Mouse (Mus musculus) CH12.LX (cell line): Measurements from ENCODE around the gene Gna14. TPM values are rescaled to one million over a fixed set of nuclear protein-coding genes. Genes with fewer than 3 reads are reported as not detected.

ENCODE experiments used
- DNase-seq: peaks from one replicate; pipeline ENCODE4 v3.0.0-alpha.2; 2013; ENCODE audit errors: extremely low read depth
- H3K27ac ChIP-seq: 2 replicates; pipeline ENCODE4 v1.5.1; 2012; ENCODE audit warnings: low read depth, mild to moderate bottlenecking, control low read depth, moderate library complexity; ENCODE audit not compliant: insufficient read depth
- H3K27me3 ChIP-seq: replicated peaks from 2 replicates; pipeline ENCODE3; 2012; ENCODE audit warnings: inconsistent platforms
- H3K36me3 ChIP-seq, 2 experiments: replicated peaks in 1 of 2; 2 replicates each; pipeline versions ENCODE3 to v1.6.1; 2012; ENCODE audit warnings: inconsistent platforms in 1 of 2, low read length in 1 of 2, mild to moderate bottlenecking in 1 of 2, mixed read lengths in 1 of 2, moderate library complexity in 1 of 2; ENCODE audit not compliant: control insufficient read depth in 1 of 2, insufficient read depth in 1 of 2
- H3K4me1 ChIP-seq, 2 experiments: 2 replicates each; pipeline ENCODE4 v1.6.1; 2012; ENCODE audit warnings: inconsistent platforms in 1 of 2, moderate library complexity in 1 of 2; ENCODE audit not compliant: insufficient read depth in 2 of 2, control insufficient read depth in 1 of 2
- H3K4me2 ChIP-seq: 2 replicates; pipeline ENCODE4 v1.6.1; 2012; ENCODE audit warnings: low read depth, mild to moderate bottlenecking, control low read depth; ENCODE audit not compliant: poor library complexity, insufficient read depth, severe bottlenecking
- H3K4me3 ChIP-seq, 3 experiments: fragments of 150-350 bp in 1 of 3; sonication (generic) in 1 of 3; replicated peaks in 1 of 3; 2 replicates each; pipeline versions ENCODE3 to v1.5.1; 2011 to 2012; ENCODE audit warnings: low read depth in 2 of 3, low read length in 2 of 3, mild to moderate bottlenecking in 2 of 3, moderate library complexity in 2 of 3, control low read depth in 1 of 3, improper control_type of control experiment in 1 of 3, inconsistent platforms in 1 of 3, mixed read lengths in 1 of 3; ENCODE audit not compliant: poor library complexity in 1 of 3
- H3K79me2 ChIP-seq: replicated peaks from 2 replicates; pipeline ENCODE4 v1.6.1; 2012; ENCODE audit warnings: mild to moderate bottlenecking, moderate library complexity; ENCODE audit not compliant: control insufficient read depth, poor library complexity, insufficient read depth, severe bottlenecking; ENCODE audit errors: extremely low read depth
- H3K9ac ChIP-seq: 2 replicates; pipeline ENCODE4 v1.6.1; 2012; ENCODE audit warnings: low read depth, mild to moderate bottlenecking, control low read depth, moderate library complexity; ENCODE audit not compliant: insufficient read depth
- H3K9me3 ChIP-seq: replicated peaks from 2 replicates; pipeline ENCODE3; 2012; ENCODE audit warnings: low read length, inconsistent platforms, mixed read lengths
- CHD1 ChIP-seq: IDR thresholded peaks from 2 replicates; pipeline ENCODE4 v1.6.1; 2012; ENCODE audit warnings: low read depth, low read length, improper control_type of control experiment, inconsistent platforms
- CHD2 ChIP-seq: IDR thresholded peaks from 2 replicates; pipeline ENCODE4 v1.6.1; 2011; ENCODE audit warnings: low read length, improper control_type of control experiment
- E2F4 ChIP-seq: IDR thresholded peaks from 2 replicates; pipeline ENCODE4 v1.6.1; 2011; ENCODE audit warnings: low read depth, low read length, improper control_type of control experiment; ENCODE audit not compliant: insufficient replicate concordance
- ELF1 ChIP-seq: IDR thresholded peaks from 2 replicates; pipeline ENCODE4 v1.6.1; 2014; ENCODE audit warnings: low read depth, mild to moderate bottlenecking, inconsistent platforms, low read length, improper control_type of control experiment
- EP300 ChIP-seq: IDR thresholded peaks from 2 replicates; pipeline ENCODE4 v1.6.1; 2011; ENCODE audit warnings: low read length, improper control_type of control experiment
- GABPA ChIP-seq: IDR thresholded peaks from 2 replicates; pipeline ENCODE4 v1.6.1; 2012; ENCODE audit warnings: low read depth, low read length, improper control_type of control experiment, inconsistent platforms; ENCODE audit not compliant: insufficient replicate concordance
- KAT2A ChIP-seq: IDR thresholded peaks from 2 replicates; pipeline ENCODE4 v1.6.1; 2012; ENCODE audit warnings: low read length, improper control_type of control experiment, inconsistent platforms; ENCODE audit not compliant: insufficient replicate concordance
- MAFK ChIP-seq: IDR thresholded peaks from 2 replicates; pipeline ENCODE4 v1.6.1; 2011; ENCODE audit warnings: low read length, improper control_type of control experiment; ENCODE audit not compliant: insufficient replicate concordance
- MAX ChIP-seq: IDR thresholded peaks from 2 replicates; pipeline ENCODE4 v1.6.1; 2011; ENCODE audit warnings: low read length, improper control_type of control experiment
- MAZ ChIP-seq: IDR thresholded peaks from 2 replicates; pipeline ENCODE4 v1.6.1; 2012; ENCODE audit warnings: low read depth, mild to moderate bottlenecking, inconsistent platforms, low read length, improper control_type of control experiment, moderate library complexity
- MEF2A ChIP-seq: IDR thresholded peaks from 2 replicates; pipeline ENCODE4 v1.6.1; 2014; ENCODE audit warnings: low read depth, mild to moderate bottlenecking, inconsistent platforms, low read length, improper control_type of control experiment, borderline replicate concordance
- MXI1 ChIP-seq: IDR thresholded peaks from 2 replicates; pipeline ENCODE4 v1.6.1; 2011; ENCODE audit warnings: mild to moderate bottlenecking, low read depth, low read length, improper control_type of control experiment
- MYC ChIP-seq: IDR thresholded peaks from 2 replicates; pipeline ENCODE4 v1.6.1; 2011; ENCODE audit warnings: low read depth, mild to moderate bottlenecking, improper control_type of control experiment, low read length
- PAX5 ChIP-seq: IDR thresholded peaks from 2 replicates; pipeline ENCODE4 v1.6.1; 2012; ENCODE audit warnings: low read length, inconsistent platforms, mixed read lengths
- POLR2A ChIP-seq: IDR thresholded peaks from 2 replicates; pipeline ENCODE4 v1.6.1; 2011; ENCODE audit warnings: low read depth, mild to moderate bottlenecking, improper control_type of control experiment, low read length
- POLR2AphosphoS2 ChIP-seq: IDR thresholded peaks from 2 replicates; pipeline ENCODE4 v1.6.1; 2011; ENCODE audit warnings: low read depth, low read length, improper control_type of control experiment
- RAD21 ChIP-seq: IDR thresholded peaks from 2 replicates; pipeline ENCODE4 v1.6.1; 2011; ENCODE audit warnings: low read depth, mild to moderate bottlenecking, low read length, improper control_type of control experiment, moderate library complexity
- SIN3A ChIP-seq: IDR thresholded peaks from 2 replicates; pipeline ENCODE4 v1.6.1; 2012; ENCODE audit warnings: low read length, improper control_type of control experiment, inconsistent platforms
- SMC3 ChIP-seq: IDR thresholded peaks from 2 replicates; pipeline ENCODE4 v1.6.1; 2011; ENCODE audit warnings: low read depth, low read length, improper control_type of control experiment
- TBP ChIP-seq: conservative IDR thresholded peaks from 2 replicates; pipeline ENCODE4 v1.6.1; 2011; ENCODE audit warnings: low read depth, low read length, improper control_type of control experiment
- UBTF ChIP-seq: IDR thresholded peaks from 2 replicates; pipeline ENCODE4 v1.6.1; 2012; ENCODE audit warnings: low read depth, mild to moderate bottlenecking, inconsistent platforms, low read length, improper control_type of control experiment, moderate library complexity
- USF1 ChIP-seq: IDR thresholded peaks from 2 replicates; pipeline ENCODE4 v1.6.1; 2014; ENCODE audit warnings: low read depth, mild to moderate bottlenecking, inconsistent platforms, low read length, improper control_type of control experiment
- ZKSCAN1 ChIP-seq: IDR thresholded peaks from 2 replicates; pipeline ENCODE4 v1.6.1; 2012; ENCODE audit warnings: low read depth, inconsistent platforms, low read length, improper control_type of control experiment, borderline replicate concordance
- ZMIZ1 ChIP-seq: IDR thresholded peaks from 2 replicates; pipeline ENCODE4 v1.6.1; 2012; ENCODE audit warnings: low read depth, mild to moderate bottlenecking, inconsistent platforms, low read length, improper control_type of control experiment
- dilution Hi-C: fragments of 300-500 bp; cut with MboI; formaldehyde crosslinking; loops from 2 replicates; pipeline ENCODE4 v1.14.3; 2020; ENCODE audit warnings: low sequenced_read_pairs; ENCODE audit not compliant: extremely low pct_unique_long_range_greater_than_20kb, extremely low pct_ligation_motif_present
- in situ Hi-C: fragments of 300-500 bp; cut with MboI; formaldehyde crosslinking; loops from 3 replicates; pipeline ENCODE4 v1.14.3; 2019; ENCODE audit warnings: low sequenced_read_pairs, low pct_ligation_motif_present, low pct_unique_long_range_greater_than_20kb, mixed read lengths
- polyA plus RNA-seq: library from polyadenylated mRNA; unstranded; fragments of >175 nt; gene quantifications from 2 replicates; pipeline ENCODE4 v1.2.1, GENCODE M21; 2012; ENCODE audit warnings: low read depth; ENCODE audit not compliant: insufficient read length
- total RNA-seq, 2 experiments: library from RNA; depleted of rRNA; stranded (reverse); fragments of 300-350 nt in 1 of 2; fragments of >200 nt in 1 of 2; gene quantifications; 2 replicates each; pipeline ENCODE4 v1.2.3; 2012 to 2014

The Gna14 gene
- total and polyA plus RNA-seq, 3 experiments: 0.08 TPM; not detected in 2

GRCm38 (mm10) chr19:16623154-16623553 lies 187.6 kb downstream of the Gna14 start:
- no peaks in the 10 kb centered on the region for H3K79me2 ChIP-seq
- TF ChIP-seq UBTF (no peak), PAX5 (no peak), MAFK (no peak), MXI1 (no peak), EP300 (no peak), ZMIZ1 (no peak), TBP (no peak), ZKSCAN1 (no peak), E2F4 (no peak), ELF1 (no peak), GABPA (no peak), USF1 (no peak), CHD1 (no peak), KAT2A (no peak), MAZ (no peak), SIN3A (no peak), POLR2A (no peak), RAD21 (no peak), CHD2 (no peak)
- TF ChIP-seq, all 38 proteins: peak for 0
- no peak overlapping the region for H3K4me3 ChIP-seq
- H3K27ac ChIP-seq: no peak overlapping the region
- in situ Hi-C loops: no loop called here
- DNase-seq: no peak
- H3K4me1 ChIP-seq: peaks cover 0 to 5% of the 10 kb centered on the region in 2 experiments; a peak in 1 of 4 replicates
- H3K4me2 ChIP-seq: no peak overlapping the region
- no peaks in the 10 kb centered on the region for H3K27me3 ChIP-seq
- peaks cover 2 to 25% of the 10 kb centered on the region in 2 experiments for H3K36me3 ChIP-seq
- dilution Hi-C loops: no loop called here
- H3K9me3 ChIP-seq: no peaks in the 10 kb centered on the region
- no peak overlapping the region for H3K9ac ChIP-seq

- Histone ChIP-seq H3K4me1 (peaks cover 0 to 5% of the 10 kb centered on the region in 2 experiments; a peak in 1 of 4 replicates), H3K27ac (no peak overlapping the region), H3K4me3 (no peak overlapping the region), H3K9me3 (no peaks in the 10 kb centered on the region), H3K4me2 (no peak overlapping the region), H3K9ac (no peak overlapping the region), H3K79me2 (no peaks in the 10 kb centered on the region), H3K36me3 (peaks cover 2 to 13% of the 10 kb centered on the region in 2 experiments), H3K27me3 (no peaks in the 10 kb centered on the region)
- in situ Hi-C loops: no loop called here
- no peak for TF ChIP-seq MEF2A
- TF ChIP-seq CHD2: no peak
- no peak for TF ChIP-seq USF1
- no peak for TF ChIP-seq MAX
- TF ChIP-seq POLR2A: no peak
- no peak for TF ChIP-seq UBTF
- TF ChIP-seq MYC: no peak
- TF ChIP-seq SMC3: no peak
- TF ChIP-seq ELF1: no peak
- no peak for TF ChIP-seq POLR2AphosphoS2
- TF ChIP-seq CHD1: no peak
- DNase-seq: no peak
- dilution Hi-C loops: no loop called here
Observed at GRCm38 (mm10) chr19:16624994-16625393, 189.4 kb downstream of the Gna14 start.
